27 mouse cellular contexts compared by ENCODE assay signal in the genomic region with DNA sequence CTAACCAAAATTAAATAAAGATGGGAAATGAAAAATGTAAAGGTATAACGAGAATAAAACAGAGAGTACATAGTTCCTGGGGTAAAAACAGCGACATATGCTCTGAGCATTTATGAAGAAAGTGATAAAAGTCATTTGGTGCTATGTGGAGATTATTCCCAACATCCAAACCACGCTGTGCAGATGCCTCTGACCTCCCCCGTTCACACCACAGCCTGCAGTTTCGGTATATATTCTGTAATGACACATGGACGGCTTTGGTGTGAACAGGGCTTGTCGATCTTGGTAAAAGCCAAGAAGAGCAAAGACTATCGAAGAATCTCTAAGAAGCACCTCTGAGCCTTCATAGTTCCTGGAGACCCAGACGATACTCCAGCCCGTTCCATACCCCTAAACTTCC.
"Had no signal": no experiment of that assay in that cellular context is flagged by ENCODE, and none has a peak within 500 bp of the region (broad histone marks: within the 10 kb centered on the region; RNA-seq: fewer than 3 reads in every experiment).

No protein-coding gene starts in this region.

- H3K27ac ChIP-seq: gastrocnemius, adult 2 months; heart, adult 2 months; heart, embryonic 13.5 days; heart, embryonic 15.5 days; hindbrain, embryonic 10.5 days; hindbrain, embryonic 12.5 days; hindbrain, embryonic 14.5 days; intestine, embryonic 15.5 days; layer of hippocampus, adult 2 months; left cerebral cortex, adult 2 months; limb, embryonic 10.5 days; limb, embryonic 12.5 days had no signal

- H3K4me3 ChIP-seq: gastrocnemius, adult 2 months; heart, adult 2 months; heart, embryonic 13.5 days; heart, embryonic 15.5 days; hindbrain, embryonic 10.5 days; hindbrain, embryonic 12.5 days; intestine, embryonic 15.5 days; layer of hippocampus, adult 2 months; left cerebral cortex, adult 2 months; limb, embryonic 10.5 days; limb, embryonic 12.5 days had no signal

- H3K36me3 ChIP-seq: heart, embryonic 13.5 days; heart, embryonic 15.5 days; hindbrain, embryonic 10.5 days; hindbrain, embryonic 12.5 days; intestine, embryonic 15.5 days; limb, embryonic 10.5 days; limb, embryonic 12.5 days had no signal

- H3K4me1 ChIP-seq: heart, embryonic 13.5 days; heart, embryonic 15.5 days; hindbrain, embryonic 10.5 days; hindbrain, embryonic 12.5 days; intestine, embryonic 15.5 days; limb, embryonic 10.5 days; limb, embryonic 12.5 days had no signal

- H3K9me3 ChIP-seq: heart, embryonic 15.5 days; hindbrain, embryonic 10.5 days; hindbrain, embryonic 12.5 days; intestine, embryonic 15.5 days; limb, embryonic 10.5 days; limb, embryonic 12.5 days had no signal

- H3K4me2 ChIP-seq: heart, embryonic 11.5 days; heart, embryonic 13.5 days; heart, embryonic 15.5 days; hindbrain, embryonic 12.5 days; hindbrain, embryonic 14.5 days; intestine, embryonic 15.5 days; limb, embryonic 12.5 days; liver, embryonic 11.5 days had no signal

- H3K9ac ChIP-seq: heart, embryonic 13.5 days; heart, embryonic 15.5 days; hindbrain, embryonic 12.5 days; hindbrain, embryonic 14.5 days; intestine, embryonic 15.5 days; limb, embryonic 12.5 days had no signal

- ATAC-seq: hindbrain, embryonic 16.5 days; inflammation-experienced regulatory T-cells, adult 6 months; intestine, embryonic 15.5 days; intestine, postnatal 0 days had no signal

- H3K27me3 ChIP-seq: heart, embryonic 13.5 days; heart, embryonic 15.5 days; hindbrain, embryonic 12.5 days; intestine, embryonic 15.5 days; limb, embryonic 12.5 days had no signal

- DNase-seq: gastrocnemius, adult 2 months; gastrocnemius, postnatal 10 days; gastrocnemius, postnatal 25 days; heart, adult 2 months; heart, postnatal 14 days; heart, postnatal 4 days; kidney, adult 18-20 months; kidney, adult 8-10 months; kidney, postnatal 10 days; kidney, postnatal 25 days; kidney, postnatal 4 days; liver had no signal
